Mouse (Mus musculus): Measurements from ENCODE around the gene Immp2l. TPM values are rescaled to one million over a fixed set of nuclear protein-coding genes. Genes with fewer than 3 reads are reported as not detected.

Immp2l gene
- polyA plus RNA-seq, 1 experiment from 2014 or later, result 6.9 TPM

GRCm38 (mm10) chr12:41468374-41468991 lies 444.6 kb downstream of the Immp2l start:
- WGBS, result 54% methylated on average over 3 of the region's 3 CpGs
- ATAC-seq, result peak; percentile 58; the same call in 1 of the 2 replicates
- H3K27ac ChIP-seq (ENCODE audit: low read length), result no peak overlapping the region
- no peaks in the 10 kb centered on the region for H3K36me3 ChIP-seq (ENCODE audit: control insufficient read depth, insufficient read depth)
- H3K27me3 ChIP-seq (replicated peaks; ENCODE audit: control insufficient read depth, insufficient read depth, low read length), result no peaks in the 10 kb centered on the region
- H3K9me3 ChIP-seq (ENCODE audit: control insufficient read depth, low read length), result no peaks in the 10 kb centered on the region
- H3K4me3 ChIP-seq (replicated peaks; ENCODE audit: low read length), result no peak overlapping the region
- no peak overlapping the region for H3K4me2 ChIP-seq (ENCODE audit: low read length)
- peaks cover 9% of the 10 kb centered on the region for H3K4me1 ChIP-seq (replicated peaks; ENCODE audit: control insufficient read depth, insufficient read depth, low read length)
- no peak overlapping the region for H3K9ac ChIP-seq (replicated peaks; ENCODE audit: low read depth, low read length)

- peaks cover 9% of the 10 kb centered on the region for H3K4me1 ChIP-seq (replicated peaks; ENCODE audit: control insufficient read depth, insufficient read depth, low read length)
- no peaks in the 10 kb centered on the region for H3K9me3 ChIP-seq (ENCODE audit: control insufficient read depth, low read length)
- ATAC-seq, result peak; percentile 47
- 19% methylated on average over 6 of the region's 6 CpGs for WGBS
- no peaks in the 10 kb centered on the region for H3K36me3 ChIP-seq (ENCODE audit: control insufficient read depth, insufficient read depth)
- no peak overlapping the region for H3K4me2 ChIP-seq (ENCODE audit: low read length)
- no peaks in the 10 kb centered on the region for H3K27me3 ChIP-seq (replicated peaks; ENCODE audit: control insufficient read depth, insufficient read depth, low read length)
- no peak overlapping the region for H3K27ac ChIP-seq (ENCODE audit: low read length)
- no peak overlapping the region for H3K9ac ChIP-seq (replicated peaks; ENCODE audit: low read depth, low read length)
- H3K4me3 ChIP-seq (replicated peaks; ENCODE audit: low read length), result no peak overlapping the region
Observed at GRCm38 (mm10) chr12:41469096-41469801, 445.4 kb downstream of the Immp2l start.

GRCm38 (mm10) chr12:41481486-41481885 lies 457.6 kb downstream of the Immp2l start:
- Histone ChIP-seq H3K9ac (replicated peaks; ENCODE audit: low read depth, low read length) (no peak overlapping the region), H3K4me2 (ENCODE audit: low read length) (no peak overlapping the region), H3K4me3 (replicated peaks; ENCODE audit: low read length) (no peak overlapping the region), H3K36me3 (ENCODE audit: control insufficient read depth, insufficient read depth) (no peaks in the 10 kb centered on the region), H3K4me1 (replicated peaks; ENCODE audit: control insufficient read depth, insufficient read depth, low read length) (0 out of 2 replicates have a peak, but pooled peaks cover 12% of the 10 kb centered on the region), H3K27ac (ENCODE audit: low read length) (no peak overlapping the region), H3K9me3 (ENCODE audit: control insufficient read depth, low read length) (no peaks in the 10 kb centered on the region), H3K27me3 (replicated peaks; ENCODE audit: control insufficient read depth, insufficient read depth, low read length) (no peaks in the 10 kb centered on the region)
- no peak for ATAC-seq
- 63% methylated on average over 2 of the region's 2 CpGs for WGBS

- Histone ChIP-seq H3K9me3 (ENCODE audit: control insufficient read depth, low read length) (no peaks in the 10 kb centered on the region), H3K4me1 (replicated peaks; ENCODE audit: control insufficient read depth, insufficient read depth, low read length) (0 out of 2 replicates have a peak, but pooled peaks cover 12% of the 10 kb centered on the region), H3K36me3 (ENCODE audit: control insufficient read depth, insufficient read depth) (no peaks in the 10 kb centered on the region), H3K9ac (replicated peaks; ENCODE audit: low read depth, low read length) (peak overlapping the region; percentile 62), H3K27ac (ENCODE audit: low read length) (peak overlapping the region; percentile 91), H3K4me2 (ENCODE audit: low read length) (peak overlapping the region; percentile 76), H3K4me3 (replicated peaks; ENCODE audit: low read length) (peak overlapping the region; percentile 47), H3K27me3 (replicated peaks; ENCODE audit: control insufficient read depth, insufficient read depth, low read length) (no peaks in the 10 kb centered on the region)
- no peak for ATAC-seq
- WGBS, result 81% methylated on average over 5 of the region's 5 CpGs
Observed at GRCm38 (mm10) chr12:41483091-41483592, 459.3 kb downstream of the Immp2l start.

GRCm38 (mm10) chr12:41483593-41484451 lies 459.9 kb downstream of the Immp2l start:
- H3K9ac ChIP-seq (replicated peaks; ENCODE audit: low read depth, low read length), result peak overlapping the region; percentile 62
- no peaks in the 10 kb centered on the region for H3K36me3 ChIP-seq (ENCODE audit: control insufficient read depth, insufficient read depth)
- ATAC-seq, result peak; percentile 15
- H3K27me3 ChIP-seq (replicated peaks; ENCODE audit: control insufficient read depth, insufficient read depth, low read length), result no peaks in the 10 kb centered on the region
- H3K9me3 ChIP-seq (ENCODE audit: control insufficient read depth, low read length), result no peaks in the 10 kb centered on the region
- H3K4me2 ChIP-seq (ENCODE audit: low read length), result peak overlapping the region; percentile 76
- H3K27ac ChIP-seq (ENCODE audit: low read length), result peak overlapping the region; percentile 91
- peak overlapping the region; percentile 47 for H3K4me3 ChIP-seq (replicated peaks; ENCODE audit: low read length)
- H3K4me1 ChIP-seq (replicated peaks; ENCODE audit: control insufficient read depth, insufficient read depth, low read length), result 0 out of 2 replicates have a peak, but pooled peaks cover 12% of the 10 kb centered on the region
- 7% methylated on average over 23 of the region's 23 CpGs for WGBS

- peak overlapping the region; percentile 47 for H3K4me3 ChIP-seq (replicated peaks; ENCODE audit: low read length)
- H3K9ac ChIP-seq (replicated peaks; ENCODE audit: low read depth, low read length), result peak overlapping the region; percentile 62
- H3K9me3 ChIP-seq (ENCODE audit: control insufficient read depth, low read length), result no peaks in the 10 kb centered on the region
- H3K36me3 ChIP-seq (ENCODE audit: control insufficient read depth, insufficient read depth), result no peaks in the 10 kb centered on the region
- 7% methylated on average over 16 of the region's 16 CpGs for WGBS
- H3K27ac ChIP-seq (ENCODE audit: low read length), result peak overlapping the region; percentile 91
- H3K4me2 ChIP-seq (ENCODE audit: low read length), result peak overlapping the region; percentile 76
- H3K27me3 ChIP-seq (replicated peaks; ENCODE audit: control insufficient read depth, insufficient read depth, low read length), result no peaks in the 10 kb centered on the region
- peak; percentile 35 for ATAC-seq
- 0 out of 2 replicates have a peak, but pooled peaks cover 12% of the 10 kb centered on the region for H3K4me1 ChIP-seq (replicated peaks; ENCODE audit: control insufficient read depth, insufficient read depth, low read length)
Observed at GRCm38 (mm10) chr12:41484689-41485511, 461.0 kb downstream of the Immp2l start.

- no peaks in the 10 kb centered on the region for H3K9me3 ChIP-seq (ENCODE audit: control insufficient read depth, low read length)
- 6% methylated on average over 12 of the region's 12 CpGs for WGBS
- H3K36me3 ChIP-seq (ENCODE audit: control insufficient read depth, insufficient read depth), result no peaks in the 10 kb centered on the region
- 0 out of 2 replicates have a peak, but pooled peaks cover 11% of the 10 kb centered on the region for H3K4me1 ChIP-seq (replicated peaks; ENCODE audit: control insufficient read depth, insufficient read depth, low read length)
- peak; percentile 96 for ATAC-seq
- H3K9ac ChIP-seq (replicated peaks; ENCODE audit: low read depth, low read length), result peak overlapping the region; percentile 62
- peak overlapping the region; percentile 91 for H3K27ac ChIP-seq (ENCODE audit: low read length)
- H3K27me3 ChIP-seq (replicated peaks; ENCODE audit: control insufficient read depth, insufficient read depth, low read length), result no peaks in the 10 kb centered on the region
- peak overlapping the region; percentile 76 for H3K4me2 ChIP-seq (ENCODE audit: low read length)
- H3K4me3 ChIP-seq (replicated peaks; ENCODE audit: low read length), result peak overlapping the region; percentile 47
Observed at GRCm38 (mm10) chr12:41485512-41486215, 461.8 kb downstream of the Immp2l start.

GRCm38 (mm10) chr12:41486331-41486730 lies 462.4 kb downstream of the Immp2l start, which contains the start of gene Lrrn3:
Lrrn3 (minus strand) TSS chr12:41486431.
- no peak for ATAC-seq
- 91% methylated on average over 1 of the region's 1 CpGs for WGBS
- H3K9ac ChIP-seq (replicated peaks; ENCODE audit: low read depth, low read length), result peak within 1 kb of the TSS; percentile 62

More at GRCm38 (mm10) chr12:41486331-41486730, 462.4 kb downstream of the Immp2l start, which contains the start of gene Lrrn3:
- peak within 1 kb of the TSS; percentile 47 for H3K4me3 ChIP-seq (replicated peaks; ENCODE audit: low read length)
- H3K36me3 ChIP-seq (ENCODE audit: control insufficient read depth, insufficient read depth), result no peaks in the 10 kb centered on the region
- 0 out of 2 replicates have a peak, but pooled peaks cover 7% of the 10 kb centered on the region for H3K4me1 ChIP-seq (replicated peaks; ENCODE audit: control insufficient read depth, insufficient read depth, low read length)
- H3K9me3 ChIP-seq (ENCODE audit: control insufficient read depth, low read length), result no peaks in the 10 kb centered on the region
- no peaks in the 10 kb centered on the region for H3K27me3 ChIP-seq (replicated peaks; ENCODE audit: control insufficient read depth, insufficient read depth, low read length)
- peak within 1 kb of the TSS; percentile 76 for H3K4me2 ChIP-seq (ENCODE audit: low read length)
- H3K27ac ChIP-seq (ENCODE audit: low read length), result peak within 1 kb of the TSS; percentile 91
